Mouse (Mus musculus) cortical plate, adult 2 months (tissue): ENCODE measurements around the gene Tssc4.

Experiments
- CTCF ChIP-seq: fragments of 200-500 bp; IDR thresholded peaks from 2 replicates; pipeline ENCODE4 v1.5.1; 2011; ENCODE audit warnings: mild to moderate bottlenecking, control low read depth, low read length; ENCODE audit not compliant: insufficient read depth; ENCODE audit errors: extremely low read depth
- POLR2A ChIP-seq: fragments of 200-500 bp; IDR thresholded peaks from 2 replicates; pipeline ENCODE4 v1.6.1; 2011; ENCODE audit warnings: mild to moderate bottlenecking, low read length, control low read depth; ENCODE audit not compliant: insufficient read depth; ENCODE audit errors: extremely low read depth

DNA sequence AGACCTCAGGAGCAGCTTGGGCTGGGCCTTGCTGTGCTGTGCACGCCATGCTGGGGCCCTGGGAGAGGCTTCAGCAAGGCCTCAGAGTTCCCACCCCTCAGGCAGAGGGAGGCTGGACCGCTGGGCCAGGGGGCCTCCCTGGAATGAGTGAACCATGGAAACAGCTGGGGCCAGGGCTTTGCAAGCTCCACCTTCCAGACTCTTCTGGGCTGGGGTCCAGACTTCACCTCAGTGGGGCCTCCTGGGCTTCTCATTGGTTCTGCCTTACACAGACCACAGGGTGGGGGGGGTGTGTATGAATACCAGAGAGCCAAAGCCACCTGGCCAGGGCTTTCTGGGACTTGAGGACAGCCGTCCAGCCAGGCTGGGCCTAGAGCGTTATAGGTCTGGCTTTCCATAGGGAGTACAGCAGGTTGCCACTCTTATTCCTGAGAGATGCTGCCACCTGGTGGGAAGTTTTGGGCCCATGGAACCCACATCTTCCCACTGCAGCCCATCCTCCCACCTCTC, 18.1 kb downstream of the Tssc4 start:
- TF ChIP-seq CTCF (peak; percentile 35), POLR2A (no peak)
